Mouse (Mus musculus) brain, embryonic 14.5 days (tissue): ENCODE results near the gene Smim6. TPM values are rescaled to one million over a fixed set of nuclear protein-coding genes. Genes with fewer than 3 reads are reported as not detected.

Experiments used
- DNase-seq: peaks from one replicate; pipeline ENCODE4 v3.0.0-alpha.2; 2011; ENCODE audit warnings: low read depth
- CTCF ChIP-seq: fragments of 200-500 bp; IDR thresholded peaks from 2 replicates; pipeline ENCODE4 v1.5.1; 2012; ENCODE audit warnings: inconsistent platforms, mild to moderate bottlenecking, moderate library complexity, borderline replicate concordance; ENCODE audit not compliant: insufficient read depth, insufficient read length; ENCODE audit errors: extremely low read depth
- POLR2A ChIP-seq: fragments of 200-500 bp; IDR thresholded peaks from 2 replicates; pipeline ENCODE4 v1.6.1; 2012; ENCODE audit warnings: mild to moderate bottlenecking, inconsistent platforms, borderline replicate concordance; ENCODE audit not compliant: poor library complexity, insufficient read depth, insufficient read length, severe bottlenecking; ENCODE audit errors: extremely low read depth
- polyA plus RNA-seq: library from polyadenylated mRNA; depleted of rRNA; stranded (reverse); fragments of >200 nt; gene quantifications from 2 replicates; pipeline ENCODE4 v1.2.3, GENCODE M21; 2012; rRNA removed

Smim6 gene
- polyA plus RNA-seq, 1 experiment: not detected

DNA sequence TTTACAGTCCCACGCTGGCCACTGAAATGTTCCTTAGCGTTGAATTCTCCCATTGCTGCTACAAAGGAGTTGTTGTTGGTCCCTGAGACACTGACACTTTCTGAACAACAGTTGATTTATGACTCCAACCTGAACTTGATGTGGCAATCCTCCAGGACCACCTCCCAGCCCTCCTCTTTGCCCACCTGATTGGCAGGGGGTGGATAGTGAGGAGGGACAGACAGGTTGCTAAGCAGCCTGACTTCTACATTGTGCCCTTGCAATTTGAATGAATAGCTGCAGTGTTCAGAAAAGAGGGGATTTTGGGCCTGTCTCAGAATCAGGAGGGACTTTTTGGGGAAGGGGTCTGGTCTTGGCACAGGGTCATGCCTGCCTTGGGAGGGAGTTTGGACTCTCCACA is 38.9 kb downstream of the Smim6 start:
- no peak for TF ChIP-seq CTCF
- TF ChIP-seq POLR2A: no peak
- DNase-seq: peak; percentile 27

DNA sequence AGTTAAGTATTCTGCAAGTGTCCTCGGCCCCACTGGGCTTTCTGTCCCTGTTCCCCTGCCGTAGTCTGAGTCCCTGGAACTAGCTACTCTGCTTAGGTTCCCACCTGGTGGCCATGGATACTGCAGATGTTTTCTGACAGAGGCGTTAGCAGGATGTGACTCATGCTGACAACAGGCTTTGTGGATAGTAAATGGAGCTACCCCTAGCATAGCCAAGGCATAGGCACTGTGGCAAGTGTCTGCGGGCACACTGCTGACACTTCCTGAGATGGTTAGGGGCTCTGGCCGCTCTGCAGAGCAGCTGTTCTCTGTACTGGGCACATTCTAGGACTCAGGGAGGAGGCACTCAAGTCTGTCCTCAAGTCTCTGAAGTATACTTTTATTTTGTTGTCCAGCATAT is 42.9 kb downstream of the Smim6 start:
- DNase-seq: no peak
- no peak for TF ChIP-seq POLR2A
- TF ChIP-seq CTCF: no peak

DNA sequence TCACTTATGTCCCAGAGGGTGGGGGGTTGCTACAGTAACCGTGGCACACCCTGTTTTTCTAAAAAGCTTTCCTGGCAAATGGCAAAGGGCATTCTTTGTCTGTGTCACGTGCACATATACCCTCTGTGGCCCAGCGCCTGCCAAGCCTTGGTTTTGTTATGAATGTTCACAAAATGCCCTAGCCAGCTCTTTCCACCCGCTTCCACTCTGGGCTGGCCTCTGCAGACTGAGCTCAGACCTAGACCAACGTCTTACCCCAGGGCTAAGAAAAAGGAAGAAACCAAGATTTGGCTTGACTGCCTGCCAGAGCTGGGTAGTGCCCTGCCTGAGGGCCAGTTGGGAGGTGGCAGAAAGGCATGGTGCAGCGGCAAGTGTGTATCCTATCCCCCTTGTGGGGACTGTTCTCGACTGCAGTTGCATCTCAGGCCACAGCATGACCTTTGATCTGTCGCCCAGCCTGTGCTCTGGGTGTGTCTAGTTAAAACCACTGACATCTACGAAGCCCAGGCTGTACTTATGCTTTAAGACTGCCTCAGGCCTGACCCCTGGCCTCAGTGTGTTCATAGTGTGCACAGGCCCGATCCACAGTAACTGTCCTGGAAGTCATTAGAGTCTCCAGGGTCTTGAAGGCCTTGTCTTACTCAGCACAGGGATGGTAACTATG is 43.5 kb downstream of the Smim6 start:
- peak; percentile 60 for DNase-seq
- no peak for TF ChIP-seq POLR2A
- TF ChIP-seq CTCF: no peak

DNA sequence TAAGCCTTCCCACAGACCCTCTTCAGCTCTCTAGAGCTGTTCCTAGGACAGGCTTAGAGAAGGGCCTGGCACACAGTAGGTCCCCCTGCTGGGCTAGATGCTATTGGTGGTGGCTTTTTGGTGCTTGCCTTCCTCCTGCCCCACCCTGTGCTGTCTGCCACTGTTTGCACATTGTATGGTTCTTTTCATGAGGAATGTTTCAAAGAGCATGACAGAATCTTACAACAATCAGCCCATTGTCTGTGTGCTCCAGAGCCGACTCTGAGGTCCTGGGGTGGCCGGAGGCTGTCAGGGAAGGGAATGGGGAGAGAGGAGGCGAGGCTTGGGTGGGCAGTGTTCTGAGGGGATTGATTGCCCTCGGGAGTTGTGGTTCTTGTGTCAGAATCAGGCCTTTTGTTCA is 44.6 kb downstream of the Smim6 start:
- peak; percentile 52 for DNase-seq
- no peak for TF ChIP-seq POLR2A
- TF ChIP-seq CTCF: no peak

DNA sequence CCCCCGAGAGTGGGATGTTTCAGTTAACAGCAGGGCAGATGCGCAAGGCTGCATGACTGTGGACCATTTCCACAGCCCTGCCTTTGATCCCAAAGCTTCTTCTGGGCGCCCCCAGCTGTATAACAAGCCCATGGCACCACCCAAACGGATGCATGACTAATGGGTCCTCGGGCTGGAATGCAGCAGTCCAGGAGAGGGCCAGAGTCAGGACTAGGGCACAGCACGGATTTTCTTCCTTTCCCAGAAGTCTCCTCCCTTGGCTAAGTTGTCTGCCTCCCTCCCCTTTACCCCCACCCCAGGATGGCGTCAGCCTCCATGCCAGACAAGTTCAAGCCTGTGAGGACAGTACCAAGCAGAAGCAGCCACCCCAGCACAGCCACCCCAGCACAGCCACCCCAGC is 46.2 kb downstream of the Smim6 start:
- TF ChIP-seq CTCF (no peak), POLR2A (no peak)
- DNase-seq: no peak

DNA sequence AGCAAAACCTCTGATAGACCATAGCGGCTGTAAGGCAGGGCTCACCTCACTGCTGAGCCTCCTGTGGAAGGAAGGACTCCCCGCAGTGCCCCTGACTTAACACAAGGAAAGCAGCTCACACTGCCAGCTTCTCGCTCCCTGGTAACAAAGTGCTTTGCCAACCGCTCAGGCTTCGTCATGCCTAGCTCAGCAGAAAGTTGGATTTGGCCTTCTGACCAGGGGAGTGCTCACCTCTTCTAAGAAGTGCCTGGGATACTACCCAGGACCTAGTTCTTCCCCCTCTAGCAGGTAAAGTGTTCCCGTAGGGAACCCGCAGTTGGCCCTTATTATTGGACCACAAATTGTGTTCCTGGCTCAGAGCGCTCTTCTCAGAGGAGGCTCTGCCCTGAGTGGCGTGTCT is 47.2 kb downstream of the Smim6 start:
- DNase-seq: no peak
- no peak for TF ChIP-seq CTCF
- no peak for TF ChIP-seq POLR2A

DNA sequence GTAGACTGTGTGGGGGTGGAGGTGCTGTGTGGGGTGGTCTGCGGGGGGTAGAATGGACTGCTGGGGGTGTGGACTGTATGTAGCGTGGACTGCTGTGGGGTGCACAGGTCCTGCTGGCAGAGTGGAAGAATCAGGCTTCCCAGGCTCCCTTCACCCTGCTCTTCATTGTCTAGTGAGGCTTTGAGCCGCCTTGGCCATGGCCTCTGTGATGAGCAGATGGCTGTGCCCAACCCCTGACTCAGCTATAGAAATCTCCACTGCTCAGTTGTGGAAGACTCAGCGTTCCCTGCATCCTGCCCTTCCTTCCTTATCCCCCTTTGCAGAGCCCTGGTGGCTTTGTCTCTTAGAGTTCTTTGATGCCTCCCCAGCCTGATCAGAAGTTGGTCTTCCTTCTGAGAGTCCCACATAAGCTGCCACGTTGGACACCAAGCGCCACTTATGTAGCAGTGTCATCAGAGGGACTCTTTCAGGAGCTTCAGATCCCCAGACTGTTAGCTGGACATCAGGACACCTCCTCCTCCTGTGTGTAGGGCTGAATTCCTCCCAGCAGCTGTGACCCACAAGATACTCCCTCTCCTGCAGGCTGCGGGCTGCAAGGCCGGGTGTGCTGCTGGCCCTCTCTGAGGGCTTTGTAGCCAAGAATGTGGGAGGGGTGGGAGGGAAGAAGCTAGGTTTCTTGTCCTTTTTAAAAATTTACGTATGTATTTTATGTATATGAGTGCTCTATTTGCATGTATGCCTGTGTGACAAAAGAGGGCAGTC is 51.0 kb downstream of the Smim6 start:
- no peak for DNase-seq
- TF ChIP-seq POLR2A (no peak), CTCF (no peak)

Other genes with a start within 250 kb of the Smim6 start
- 124 and 127 TPM in 2 replicates for gene Grb2, start 203.4 kb upstream of the Smim6 start, polyA plus RNA-seq
- 56.0 and 61.9 TPM in 2 replicates for gene Tmem94, start 146.6 kb upstream of the Smim6 start, polyA plus RNA-seq
- gene Caskin2, start 98.4 kb upstream of the Smim6 start, polyA plus RNA-seq: 24.7 and 24.8 TPM in 2 replicates
- 24.2 and 36.4 TPM in 2 replicates for gene Tsen54, start 97.3 kb upstream of the Smim6 start, polyA plus RNA-seq
- gene Llgl2, start 88.0 kb upstream of the Smim6 start, polyA plus RNA-seq: 1.5 and 2.5 TPM in 2 replicates
- 0.14 and 0.23 TPM in 2 replicates for gene Myo15b, start 53.6 kb upstream of the Smim6 start, polyA plus RNA-seq
- 0.64 and 1.2 TPM in 2 replicates for gene Smim5, start 12.1 kb upstream of the Smim6 start, polyA plus RNA-seq
- gene Sap30bp, start 21.3 kb downstream of the Smim6 start, polyA plus RNA-seq: 57.6 and 69.8 TPM in 2 replicates
- gene Recql5, start 21.5 kb downstream of the Smim6 start, polyA plus RNA-seq: 28.2 and 38.0 TPM in 2 replicates
- gene Itgb4, start 62.7 kb downstream of the Smim6 start, polyA plus RNA-seq: 0.91 and 2.1 TPM in 2 replicates
- gene Galk1, start 100.7 kb downstream of the Smim6 start, polyA plus RNA-seq: 39.2 and 41.8 TPM in 2 replicates
- 1,173 and 1,240 TPM in 2 replicates for gene H3f3b, start 115.9 kb downstream of the Smim6 start, polyA plus RNA-seq
- gene Unk, start 118.3 kb downstream of the Smim6 start, polyA plus RNA-seq: 67.3 and 87.0 TPM in 2 replicates
- 0.97 and 1.1 TPM in 2 replicates for gene Unc13d, start 165.9 kb downstream of the Smim6 start, polyA plus RNA-seq
- 142 and 148 TPM in 2 replicates for gene Wbp2, start 175.0 kb downstream of the Smim6 start, polyA plus RNA-seq
- 4.2 and 5.3 TPM in 2 replicates for gene Trim47, start 215.2 kb downstream of the Smim6 start, polyA plus RNA-seq
- gene Trim65, start 219.1 kb downstream of the Smim6 start, polyA plus RNA-seq: 2.2 and 3.4 TPM in 2 replicates
- 31.8 and 38.6 TPM in 2 replicates for gene Mrpl38, start 226.9 kb downstream of the Smim6 start, polyA plus RNA-seq